Mouse (Mus musculus) lung, postnatal 0 days (tissue): ENCODE data around the gene Dzip1. TPM values are rescaled to one million over a fixed set of nuclear protein-coding genes. Genes with fewer than 3 reads are reported as not detected.

ENCODE experiments used
- ATAC-seq: fragments of 200-750 bp; cut with Nextera tagmentation; 2 replicates; pipeline ENCODE4 v1.8.0; 2017; ENCODE audit warnings: moderate library complexity
- DNase-seq: peaks from one replicate; pipeline ENCODE4 v3.0.0-alpha.2; 2016; ENCODE audit warnings: low spot score
- H3K27ac ChIP-seq: fragments of 300-500 bp; sonication (generic); 2 replicates; pipeline ENCODE4 v1.5.1; 2014; ENCODE audit warnings: antibody characterized with exemption, mild to moderate bottlenecking, low read length, mixed read lengths
- H3K27me3 ChIP-seq: fragments of 300-500 bp; sonication (generic); replicated peaks from 2 replicates; pipeline ENCODE4 v1.6.1; 2014; ENCODE audit warnings: low read length, mixed read lengths; ENCODE audit not compliant: insufficient read depth
- H3K36me3 ChIP-seq: fragments of 300-500 bp; sonication (generic); 2 replicates; pipeline ENCODE4 v1.6.1; 2014; ENCODE audit warnings: low read length, mixed read lengths; ENCODE audit not compliant: insufficient read depth
- H3K4me1 ChIP-seq: fragments of 300-500 bp; sonication (generic); 2 replicates; pipeline ENCODE4 v1.6.1; 2014; ENCODE audit warnings: antibody characterized with exemption, low read depth, low read length, mixed read lengths; ENCODE audit not compliant: insufficient read depth
- H3K4me2 ChIP-seq: fragments of 300-500 bp; sonication (generic); replicated peaks from 2 replicates; pipeline ENCODE4 v1.6.1; 2014; ENCODE audit warnings: low read depth, mild to moderate bottlenecking, low read length, moderate library complexity, mixed read lengths
- H3K4me3 ChIP-seq: fragments of 300-500 bp; sonication (generic); 2 replicates; pipeline ENCODE4 v1.5.1; 2014; ENCODE audit warnings: low read depth, low read length
- H3K9ac ChIP-seq: fragments of 300-500 bp; sonication (generic); replicated peaks from 2 replicates; pipeline ENCODE4 v1.6.1; 2014; ENCODE audit warnings: low read depth, mild to moderate bottlenecking
- H3K9me3 ChIP-seq: fragments of 300-500 bp; sonication (generic); 2 replicates; pipeline ENCODE4 v1.6.1; 2016; ENCODE audit warnings: low read length, mixed read lengths
- CTCF ChIP-seq: IDR thresholded peaks from 2 replicates; pipeline ENCODE4 v1.5.1; 2016; ENCODE audit warnings: antibody characterized with exemption, mild to moderate bottlenecking
- EP300 ChIP-seq: IDR thresholded peaks from 2 replicates; pipeline ENCODE4 v1.6.1; 2016; ENCODE audit warnings: antibody characterized with exemption, mild to moderate bottlenecking, control low read depth
- WGBS: fragments of 180-500 bp; shearing (Covaris S2); extraction: QIAGEN DNeasy Blood & Tissue Kit; methylation state at CpG from one replicate; pipeline ENCODE4 v1.1.7; 2014; 5-methylcytosine and 5-hydroxymethylcytosine counted together
- polyA plus RNA-seq: library from polyadenylated mRNA; unstranded; fragments of >200 nt; fragmentation: Nextera tagmentation; extraction: Ambion mirVana; gene quantifications from 2 replicates; pipeline ENCODE4 v1.2.1, GENCODE M21; 2015

The Dzip1 gene
- polyA plus RNA-seq, 1 experiment from 2014 or later, result 4.0 TPM

- Histone ChIP-seq H3K4me3 (no peak overlapping the region), H3K9me3 (no peaks in the 10 kb centered on the region), H3K27ac (no peak overlapping the region), H3K4me2 (no peak overlapping the region), H3K36me3 (no peaks in the 10 kb centered on the region), H3K27me3 (no peaks in the 10 kb centered on the region), H3K4me1 (no peaks in the 10 kb centered on the region), H3K9ac (no peak overlapping the region)
- 83% methylated on average over 13 of the region's 13 CpGs for WGBS
- no peak for TF ChIP-seq EP300
- TF ChIP-seq CTCF, result no peak
- no peak for DNase-seq
- ATAC-seq, result no peak
Observed at GRCm38 (mm10) chr14:118868102-118868724, 57.0 kb downstream of the Dzip1 start.

- H3K4me1 ChIP-seq, result no peaks in the 10 kb centered on the region
- no peaks in the 10 kb centered on the region for H3K27me3 ChIP-seq
- no peak for ATAC-seq
- H3K27ac ChIP-seq, result no peak overlapping the region
- H3K4me2 ChIP-seq, result no peak overlapping the region
- H3K4me3 ChIP-seq, result no peak overlapping the region
- TF ChIP-seq EP300 (no peak), CTCF (no peak)
- no peaks in the 10 kb centered on the region for H3K9me3 ChIP-seq
- no peak overlapping the region for H3K9ac ChIP-seq
- 56% methylated on average over 6 of the region's 6 CpGs for WGBS
- no peaks in the 10 kb centered on the region for H3K36me3 ChIP-seq
- no peak for DNase-seq
Observed at GRCm38 (mm10) chr14:118867366-118867765, 57.9 kb downstream of the Dzip1 start.

- TF ChIP-seq EP300 (no peak), CTCF (no peak)
- Histone ChIP-seq H3K9ac (no peak overlapping the region), H3K27ac (no peak overlapping the region), H3K27me3 (no peaks in the 10 kb centered on the region), H3K9me3 (no peaks in the 10 kb centered on the region), H3K36me3 (no peaks in the 10 kb centered on the region), H3K4me1 (no peaks in the 10 kb centered on the region), H3K4me2 (no peak overlapping the region), H3K4me3 (no peak overlapping the region)
- 56% methylated on average over 10 of the region's 10 CpGs for WGBS
- no peak for ATAC-seq
- no peak for DNase-seq
Observed at GRCm38 (mm10) chr14:118866014-118866811, 59.0 kb downstream of the Dzip1 start.

GRCm38 (mm10) chr14:118864905-118865304, 60.4 kb downstream of the Dzip1 start:
- ATAC-seq (no peak), DNase-seq (no peak)
- no peaks in the 10 kb centered on the region for H3K4me1 ChIP-seq
- TF ChIP-seq EP300 (no peak), CTCF (no peak)
- H3K9me3 ChIP-seq, result no peaks in the 10 kb centered on the region
- no peak overlapping the region for H3K4me3 ChIP-seq
- WGBS, result 50% methylated on average over 4 of the region's 4 CpGs
- no peak overlapping the region for H3K27ac ChIP-seq
- no peaks in the 10 kb centered on the region for H3K36me3 ChIP-seq
- H3K27me3 ChIP-seq, result no peaks in the 10 kb centered on the region
- H3K4me2 ChIP-seq, result no peak overlapping the region
- no peak overlapping the region for H3K9ac ChIP-seq

GRCm38 (mm10) chr14:118862253-118862652, 63.0 kb downstream of the Dzip1 start:
- no peaks in the 10 kb centered on the region for H3K36me3 ChIP-seq
- DNase-seq (no peak), ATAC-seq (no peak)
- H3K9ac ChIP-seq, result no peak overlapping the region
- TF ChIP-seq EP300, result no peak
- no peak for TF ChIP-seq CTCF
- no peak overlapping the region for H3K4me2 ChIP-seq
- WGBS, result 50% methylated on average over 7 of the region's 7 CpGs
- no peak overlapping the region for H3K27ac ChIP-seq
- H3K27me3 ChIP-seq, result no peaks in the 10 kb centered on the region
- no peak overlapping the region for H3K4me3 ChIP-seq
- no peaks in the 10 kb centered on the region for H3K9me3 ChIP-seq
- no peaks in the 10 kb centered on the region for H3K4me1 ChIP-seq

GRCm38 (mm10) chr14:118858318-118858717, 66.9 kb downstream of the Dzip1 start:
- no peaks in the 10 kb centered on the region for H3K9me3 ChIP-seq
- ATAC-seq (no peak), DNase-seq (no peak)
- H3K4me2 ChIP-seq, result no peak overlapping the region
- H3K36me3 ChIP-seq, result no peaks in the 10 kb centered on the region
- H3K4me1 ChIP-seq, result no peaks in the 10 kb centered on the region
- 0 out of 2 replicates have a peak overlapping the region, but pooled peaks have one; percentile 2 for H3K27ac ChIP-seq
- WGBS, result 58% methylated on average over 6 of the region's 6 CpGs
- no peak overlapping the region for H3K9ac ChIP-seq
- H3K27me3 ChIP-seq, result no peaks in the 10 kb centered on the region
- TF ChIP-seq CTCF, result no peak
- no peak for TF ChIP-seq EP300
- no peak overlapping the region for H3K4me3 ChIP-seq
